Comparison of ENCODE assay signal across 16 mouse cellular contexts in the genomic region with DNA sequence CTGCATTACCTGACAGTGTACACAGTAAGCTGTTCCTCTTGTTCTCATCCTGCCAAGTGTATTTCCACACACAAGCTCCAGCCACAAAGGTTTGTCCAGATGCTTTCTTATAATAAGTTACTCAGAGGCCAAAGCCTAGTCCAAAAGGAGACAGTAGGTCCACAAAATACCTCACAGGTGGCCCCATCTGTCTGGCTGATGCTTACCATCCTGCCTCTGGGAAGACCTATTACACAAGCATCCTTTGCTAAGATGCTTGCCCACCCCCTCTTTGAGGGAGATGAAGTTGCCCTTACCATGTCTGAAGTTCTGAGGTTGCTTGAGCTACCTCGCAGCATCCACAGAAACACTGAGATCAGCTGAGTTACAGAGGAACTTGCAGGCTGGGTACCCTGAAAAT. TPM values are rescaled to one million over a fixed set of nuclear protein-coding genes. Genes with fewer than 3 reads are reported as not detected.
DNase-seq lines count a peak whose midpoint lies in the region.
"Had no signal": no experiment of that assay in that cellular context is flagged by ENCODE, and none has a peak within 500 bp of the region (broad histone marks: within the 10 kb centered on the region; RNA-seq: fewer than 3 reads in every experiment).

No protein-coding gene starts in this region.

- peak; percentile 2 for DNase-seq in adipocyte (ENCODE audit: low spot score)
- DNase-seq in adrenal gland, adult 2 months, result peak; percentile 11
- peak; percentile 93 for DNase-seq in heart, adult 11 months
- DNase-seq in kidney, postnatal 10 days, result peak; percentile 5
- peak; percentile 5 for DNase-seq in layer of hippocampus, adult 9-11 months
- peak; percentile 41 for DNase-seq in testis, postnatal 10 days (ENCODE audit: low spot score)
- peak; percentile 33 for DNase-seq in testis, postnatal 14 days (ENCODE audit: low spot score)

RNA-seq across cellular contexts. Expression of gene Gm14406, which starts 22.7 kb away (rescaled TPM):
- total RNA-seq in adrenal gland, adult 2 months (2021), result under 1 TPM in 1 of 2 experiments, not detected in 1; 0.93 TPM
- not detected in 2 replicates for polyA plus RNA-seq in adrenal gland, adult 2 months (2012; rRNA removed)
- total RNA-seq: adrenal gland, adult 18-20 months; adrenal gland, postnatal 10 days; adrenal gland, postnatal 14 days; adrenal gland, postnatal 25 days; G1E had no signal
- polyA plus RNA-seq: activated CD4-positive, CD25-positive, alpha-beta regulatory T cell, adult 4 months; brain, embryonic 14.5 days; C2C12; CD4-positive, CD25-positive, alpha-beta regulatory T cell, adult 4 months; G1E had no signal

RNA-seq across cellular contexts. Expression of gene Gm14403, which starts 57.2 kb away (rescaled TPM):
- total RNA-seq in adrenal gland, adult 2 months (2021), result 10 to 100 TPM; 66.2 to 94.9 TPM
- 0.21 and 0.33 TPM in 2 replicates for polyA plus RNA-seq in adrenal gland, adult 2 months (2012; rRNA removed)
- polyA plus RNA-seq: G1E had no signal

Comparison
In these comparisons a context has a peak if more than half of its experiments do, and no peak if none do; other contexts are left out.
1. Peak in every context shown above with its lines: DNase-seq.
2. DNase-seq: peak in every context shown above with its lines; median percentile 93 in heart, adult 11 months; 41 in testis, postnatal 10 days; 33 in testis, postnatal 14 days; 11 in adrenal gland, adult 2 months; 5 in kidney, postnatal 10 days; 5 in layer of hippocampus, adult 9-11 months; 2 in adipocyte.